Mouse (Mus musculus) ES-Bruce4 (cell line): ENCODE results near the gene Rassf5.

Source experiments
- CTCF ChIP-seq: IDR thresholded peaks from one replicate; pipeline ENCODE4 v1.8.1; 2011; ENCODE audit warnings: low read depth, low read length
- POLR2A ChIP-seq: IDR thresholded peaks from one replicate; pipeline ENCODE4 v1.8.1; 2011; ENCODE audit warnings: low read length; ENCODE audit not compliant: insufficient read depth

GRCm38 (mm10) chr1:131228659-131229058 lies 16.4 kb downstream of the Rassf5 start:
- TF ChIP-seq POLR2A, result no peak
- TF ChIP-seq CTCF, result no peak
